Mouse (Mus musculus) adrenal gland, adult 18-20 months (tissue): ENCODE measurements at regions not wholly inside any gene's neighbourhood (a gene's known extent, or its start where the extent isn't known, plus 50 kb on each side); places are given as distances from the start of the nearest gene placed in this dataset.
A peak's percentile ranks its signal among the peaks of the same experiment; 100 is the strongest.

Source experiments
- DNase-seq, 2 experiments: peaks; one replicate each; pipeline ENCODE4 v3.0.0; 2021 to 2022; ENCODE audit warnings: low spot score in 2 of 2

DNA sequence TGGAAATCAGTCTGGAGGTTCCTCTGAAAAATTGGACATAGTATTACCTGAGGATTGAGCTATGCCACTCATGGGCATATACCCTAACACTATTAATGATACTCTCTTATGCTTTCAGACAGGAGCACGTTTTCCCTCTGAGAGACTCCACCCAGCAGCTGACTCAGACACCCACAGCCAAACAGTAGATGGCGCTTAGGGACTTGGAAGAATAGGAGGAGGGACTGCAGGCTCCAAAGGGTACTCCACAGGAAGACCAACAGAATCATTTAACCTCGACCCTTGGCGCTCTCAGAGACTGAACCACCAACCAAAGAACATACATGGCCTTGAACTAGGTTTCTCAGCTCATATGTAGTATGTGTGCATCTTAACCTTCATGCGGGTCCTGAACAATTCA, 216.0 kb upstream of the Fut9 start:
- DNase-seq, result peak in 1 of 2 experiments; percentile 15

DNA sequence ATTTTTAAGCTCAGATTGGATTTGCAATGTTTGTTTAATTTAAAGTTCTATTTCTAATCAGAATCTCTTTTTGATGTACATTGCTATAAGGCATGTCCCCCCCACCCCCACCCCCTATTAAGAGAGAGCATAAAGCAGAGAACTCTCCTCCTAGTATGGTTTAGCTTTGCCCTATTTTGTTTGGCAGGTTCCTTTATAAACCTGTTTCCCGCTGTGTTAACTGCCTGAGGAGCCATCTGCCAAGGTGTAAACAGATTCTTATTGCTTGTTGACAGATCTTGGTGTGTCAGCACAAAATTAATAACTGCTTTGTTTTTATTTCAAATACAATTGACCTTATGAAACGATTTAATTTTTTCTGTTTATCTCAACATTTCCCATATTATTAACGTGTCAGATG, 200.3 kb upstream of the Fut9 start:
- no peak for DNase-seq

DNA sequence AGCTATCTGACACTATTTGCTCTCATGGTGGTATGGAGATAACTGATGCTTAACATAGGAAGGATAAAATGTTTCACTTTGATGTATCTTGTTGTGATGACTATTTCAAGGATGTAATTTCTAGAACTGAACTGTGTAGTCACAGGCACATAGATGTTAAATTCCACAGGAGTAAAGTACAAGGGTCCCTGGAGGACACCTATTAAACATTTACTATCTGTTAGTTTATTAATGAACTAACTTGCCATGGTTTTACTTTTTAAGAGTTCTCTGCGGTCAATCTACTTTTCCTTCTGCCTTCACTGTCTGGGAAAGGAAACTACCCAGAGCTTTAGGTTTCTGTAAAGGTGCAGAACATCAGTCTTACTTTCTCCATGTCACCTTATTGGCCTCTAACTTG, 198.5 kb upstream of the Fut9 start:
- no peak for DNase-seq

DNA sequence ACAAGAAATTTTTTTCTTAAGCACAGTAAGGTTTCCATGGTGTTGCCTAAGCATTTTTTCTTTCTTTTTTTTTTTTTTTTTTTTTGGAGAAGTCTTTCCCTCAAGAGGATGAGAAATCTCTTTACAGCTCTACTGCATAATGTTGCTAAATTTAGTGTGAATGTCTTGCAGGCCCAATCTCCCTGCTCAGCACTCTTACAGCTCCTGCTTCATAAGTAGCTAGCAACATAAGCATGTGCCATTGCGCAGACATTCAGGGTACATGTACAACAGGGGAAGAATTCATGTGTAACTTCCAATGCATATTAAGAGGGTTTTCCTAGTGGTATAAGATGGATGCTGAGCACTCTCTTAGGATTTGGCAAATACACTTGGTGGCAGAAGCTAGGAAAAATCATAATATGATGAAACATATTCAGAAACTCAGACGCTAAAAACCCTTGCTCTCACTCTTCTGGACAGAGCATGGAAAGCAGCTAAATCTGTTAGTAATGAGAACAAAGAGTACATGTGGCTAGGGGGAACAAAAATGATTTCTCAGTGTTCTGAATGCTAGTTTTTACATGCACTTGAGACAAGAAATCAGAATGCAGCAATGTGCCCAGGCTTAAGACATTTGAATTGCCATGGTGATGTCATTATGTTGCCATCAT, 155.8 kb upstream of the Fut9 start:
- no peak for DNase-seq

DNA sequence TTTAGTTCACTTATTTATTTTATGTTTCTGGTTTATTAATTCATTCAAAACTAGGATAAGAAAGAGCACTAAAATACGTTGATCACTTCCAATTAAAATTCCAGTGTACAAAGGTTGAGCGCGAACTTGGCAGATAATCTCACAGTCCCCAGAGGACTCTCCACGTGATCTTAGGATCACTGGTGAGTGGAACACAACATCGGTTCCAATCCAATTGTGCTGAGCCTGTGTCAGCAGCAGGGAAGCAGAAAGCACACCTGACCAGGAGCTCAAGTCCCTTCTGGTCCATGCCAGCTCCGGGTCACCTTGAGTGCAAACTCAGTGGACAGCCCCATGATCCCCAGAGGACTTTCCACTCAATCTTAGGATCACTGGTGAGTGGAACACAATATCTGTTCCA, 132.5 kb upstream of the Fut9 start:
- no peak for DNase-seq

DNA sequence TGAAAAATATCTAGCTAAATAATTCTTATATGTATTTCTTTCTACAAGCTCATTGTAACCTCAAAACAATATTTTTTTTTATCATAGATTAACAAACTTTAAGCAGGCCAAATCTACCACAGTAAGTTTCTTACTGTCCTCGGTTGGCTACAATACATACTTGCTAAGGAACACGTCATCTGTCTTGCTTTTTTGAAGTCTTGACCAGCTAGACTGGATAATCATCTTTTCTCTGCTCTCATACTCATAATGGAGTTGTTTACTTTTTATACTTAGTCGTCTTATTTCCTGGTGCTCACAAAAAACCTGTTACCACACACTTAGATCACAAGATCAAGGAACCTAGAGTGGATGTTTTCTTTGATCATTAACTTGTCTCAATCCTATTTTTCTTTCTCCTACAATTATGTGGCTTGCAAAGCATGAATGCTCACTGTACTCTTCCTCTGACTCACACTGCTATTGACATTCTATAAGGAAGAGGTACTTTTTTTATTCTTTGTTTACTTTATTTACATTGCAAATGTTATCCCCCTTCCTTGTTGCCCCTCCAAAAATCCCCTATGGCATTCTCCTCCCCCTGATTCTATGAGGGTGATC, 95.4 kb upstream of the Fut9 start:
- DNase-seq, result no peak

DNA sequence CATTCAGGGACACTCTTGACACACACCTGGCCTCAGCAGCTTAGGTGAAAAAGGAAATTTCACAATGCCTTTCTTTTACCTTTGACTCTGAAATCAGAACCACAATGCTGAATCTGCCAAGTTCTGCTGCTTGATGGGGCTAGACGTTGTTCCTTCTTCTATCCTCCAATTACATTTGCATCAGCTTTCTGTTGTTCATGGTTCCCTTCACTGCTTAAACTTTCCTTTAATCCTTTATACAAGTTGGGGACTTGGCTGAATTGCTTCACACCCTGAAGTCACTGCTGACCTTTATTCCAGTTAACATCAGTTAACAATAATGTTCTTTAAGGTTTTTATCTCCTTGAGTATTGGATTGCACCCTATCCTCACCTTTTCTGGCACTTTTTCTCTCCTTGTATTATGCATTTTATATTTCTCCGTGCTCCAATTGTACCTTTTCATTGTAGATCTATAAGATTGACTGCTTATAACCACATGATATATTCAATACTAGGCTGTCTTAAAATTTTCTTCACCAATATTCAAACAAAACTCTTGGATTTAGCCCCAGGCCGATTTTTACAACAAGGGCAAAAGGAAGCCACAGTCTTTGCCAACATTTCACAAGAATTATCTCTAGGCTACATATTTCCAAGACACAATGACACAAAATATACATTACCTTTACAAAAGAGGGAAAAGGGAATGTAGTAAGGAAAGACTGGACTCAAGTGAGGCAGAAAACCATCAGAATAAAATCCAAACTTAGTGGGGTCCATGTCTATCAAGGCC, 92.0 kb upstream of the Fut9 start:
- DNase-seq, result no peak
